Mouse (Mus musculus): ENCODE results near the gene Rnf115.
"Not testable (repeated sequence)": the region's sequence is repeated elsewhere in the genome, so short reads cannot be mapped to it uniquely, and the experiment has no call there.

Rnf115 gene

DNA sequence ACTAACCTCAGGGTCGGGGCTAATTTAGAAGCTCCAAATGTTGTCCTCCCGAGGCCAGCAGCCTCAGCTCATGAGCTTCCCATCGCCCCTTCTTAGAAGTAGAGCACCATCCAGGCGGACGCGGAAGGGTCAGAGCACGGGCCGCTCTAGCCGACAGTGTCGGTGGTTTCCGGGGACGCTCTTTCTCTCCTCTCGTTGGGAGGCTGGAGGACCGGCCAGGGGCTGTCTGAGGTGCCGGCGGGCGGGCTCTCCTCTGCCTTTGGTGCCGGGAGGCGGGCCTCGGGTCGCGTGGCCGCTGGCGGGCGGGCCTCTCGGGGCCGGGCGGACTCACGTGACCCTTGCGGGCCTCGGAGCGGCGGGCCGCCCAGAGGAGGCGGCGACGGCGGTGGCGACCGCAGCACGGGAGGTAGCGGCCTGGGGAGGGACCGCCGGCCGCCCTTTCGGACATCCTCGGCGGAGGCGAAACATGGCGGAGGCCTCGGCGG is at the start of gene Rnf115, which contains the start of gene Polr3c:
Rnf115 (plus strand) TSS at position 322 of the 485 bp plus-strand sequence.
Polr3c (minus strand) TSS at position 286 of the 485 bp plus-strand sequence.
- peak; percentile 89 to 94 for DNase-seq (ENCODE audit: low spot score in 2 of 2)

DNA sequence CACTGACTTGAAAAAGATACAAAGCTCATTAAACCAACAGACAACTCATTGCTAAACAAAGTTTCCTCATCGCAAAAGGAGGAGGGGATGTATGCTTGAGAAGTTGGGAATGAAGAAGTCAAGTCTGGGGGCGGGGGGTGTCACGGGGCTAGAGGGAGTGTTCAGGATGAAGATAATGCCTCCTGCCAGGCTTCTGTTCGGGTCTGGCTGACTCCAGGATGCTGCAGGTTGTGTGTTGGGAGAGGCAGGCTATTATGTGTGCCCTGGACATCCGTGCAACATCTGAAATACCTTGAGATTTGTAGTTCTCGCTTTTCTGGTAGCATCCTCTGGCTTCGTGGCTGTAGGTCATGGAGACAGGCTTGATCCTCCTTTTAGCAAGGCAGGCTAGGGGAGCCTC is 49.0 kb upstream of the Rnf115 start:
- DNase-seq (ENCODE audit: low spot score in 2 of 2), result no peak

DNA sequence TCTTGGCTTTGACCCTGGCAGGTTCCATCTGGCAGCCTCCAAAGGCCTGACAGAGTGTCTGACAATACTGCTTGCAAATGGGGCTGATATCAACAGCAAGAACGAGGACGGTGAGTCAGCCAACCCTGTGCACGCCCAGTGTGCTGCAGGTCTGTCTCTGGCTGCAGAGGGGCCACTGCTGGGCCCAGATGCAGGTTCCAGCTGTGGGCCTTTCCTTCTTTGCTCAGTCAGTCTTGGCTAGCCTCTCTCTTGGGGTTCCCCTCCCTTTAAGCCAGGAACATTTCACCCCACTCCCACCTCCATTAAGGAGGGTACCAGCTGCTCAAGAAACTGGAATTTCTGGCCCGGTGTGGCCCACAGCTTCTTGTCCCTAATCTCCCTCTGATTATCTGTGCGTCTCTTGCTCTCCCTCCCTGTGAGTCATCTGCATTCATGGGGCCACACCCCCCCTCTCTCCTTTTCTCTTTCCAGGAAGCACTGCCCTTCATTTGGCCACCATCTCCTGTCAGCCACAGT is 48.2 kb upstream of the Rnf115 start:
- DNase-seq (ENCODE audit: low spot score in 2 of 2), result no peak

DNA sequence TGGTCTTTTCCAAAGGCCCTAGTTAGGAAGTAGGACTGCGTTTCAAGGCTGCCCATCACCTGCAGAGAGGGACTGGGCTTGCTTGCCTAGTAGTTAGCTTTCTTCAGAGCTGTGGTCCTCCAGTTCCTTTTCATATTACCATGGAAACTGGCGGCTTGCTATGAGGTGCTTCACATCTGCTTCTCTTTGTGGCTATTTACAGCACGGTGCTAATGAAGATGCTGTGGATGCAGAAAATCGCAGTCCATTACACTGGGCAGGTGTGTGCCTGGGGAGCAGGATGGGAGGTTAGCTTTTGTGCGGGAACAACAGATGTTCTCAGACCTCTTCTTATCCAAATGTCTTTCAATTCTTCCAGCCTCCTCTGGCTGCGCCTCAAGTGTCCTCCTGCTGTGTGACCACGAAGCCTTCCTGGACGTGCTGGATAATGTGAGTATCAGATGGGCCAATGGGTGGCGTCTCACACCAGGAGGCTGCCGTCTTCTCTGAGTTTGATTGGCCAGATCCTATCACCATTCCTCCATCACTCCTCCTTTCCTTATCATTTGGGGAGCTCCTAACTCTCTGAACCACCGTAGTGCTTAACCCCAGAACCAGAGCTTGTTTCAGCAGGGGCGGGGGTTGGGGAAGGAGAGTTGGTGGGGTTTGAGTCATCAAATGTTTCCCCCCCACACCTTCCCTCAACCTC is 47.1 kb upstream of the Rnf115 start:
- DNase-seq (ENCODE audit: low spot score in 2 of 2), result no peak

DNA sequence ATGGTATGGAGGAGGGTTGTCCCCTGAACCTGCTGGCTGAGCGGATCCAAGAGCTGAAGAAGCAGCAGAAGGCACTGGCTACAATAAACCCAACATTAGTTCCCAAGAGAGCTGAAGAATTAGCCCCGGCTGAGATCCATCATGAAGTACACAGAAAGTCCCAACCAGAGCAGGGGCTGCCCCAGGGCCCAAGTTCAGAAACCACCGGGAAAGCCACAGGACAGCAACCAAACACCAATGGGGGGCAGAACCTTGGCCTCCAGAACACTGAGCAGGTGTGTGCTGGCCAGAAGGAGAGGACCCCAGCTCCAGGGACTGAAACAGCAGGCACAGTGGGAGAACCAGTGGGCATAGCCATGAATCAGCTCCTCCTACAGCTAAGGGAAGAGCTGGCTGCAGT is 44.0 kb upstream of the Rnf115 start:
- no peak for DNase-seq (ENCODE audit: low spot score in 2 of 2)

DNA sequence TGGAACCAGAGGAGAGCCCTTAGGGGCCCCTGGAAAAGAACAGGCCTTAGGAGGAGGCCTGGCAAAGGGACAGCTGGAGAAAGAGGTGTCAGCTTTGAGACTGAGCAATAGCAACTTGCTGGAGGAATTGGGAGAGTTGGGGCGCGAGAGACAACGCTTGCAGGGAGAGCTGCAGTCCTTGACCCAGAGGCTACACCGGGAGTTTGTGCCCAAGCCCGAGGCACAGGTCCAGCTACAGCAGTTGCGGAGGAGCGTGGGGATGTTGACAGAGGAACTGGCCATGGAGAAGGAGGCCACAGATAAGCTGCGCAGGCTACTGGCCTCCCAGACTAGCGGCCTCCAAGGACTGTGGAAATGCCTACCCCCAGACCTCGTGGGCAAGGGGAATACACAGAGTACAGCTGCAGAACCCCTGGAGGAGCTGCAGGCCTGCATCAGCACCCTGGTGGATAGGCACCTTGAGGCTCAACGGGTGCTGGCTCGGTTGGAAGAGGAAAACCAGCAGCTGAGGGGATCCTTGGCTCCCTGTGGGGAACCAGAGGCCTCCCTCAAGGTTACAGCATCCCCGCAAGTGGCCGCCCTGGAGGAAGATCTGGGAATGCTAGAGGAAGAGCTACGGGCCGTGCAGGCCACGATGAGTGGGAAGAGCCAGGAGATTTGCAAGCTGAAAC is 43.2 kb upstream of the Rnf115 start:
- no peak for DNase-seq (ENCODE audit: low spot score in 2 of 2)

DNA sequence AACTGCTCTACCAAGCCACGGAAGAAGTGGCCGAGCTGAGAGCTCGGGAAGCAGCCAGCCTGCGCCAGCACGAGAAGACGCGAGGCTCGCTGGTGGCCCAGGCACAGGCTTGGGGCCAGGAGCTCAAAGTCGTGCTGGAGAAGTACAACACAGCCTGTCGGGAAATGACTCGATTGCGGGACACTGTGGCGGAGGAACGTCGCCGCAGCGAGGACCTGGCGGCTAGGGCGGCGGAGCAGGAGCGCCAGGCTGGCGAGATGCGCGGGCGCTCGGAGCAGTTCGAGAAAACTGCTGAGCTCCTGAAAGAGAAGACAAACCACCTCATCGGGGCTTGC is 42.7 kb upstream of the Rnf115 start:
- no peak for DNase-seq (ENCODE audit: low spot score in 2 of 2)

DNA sequence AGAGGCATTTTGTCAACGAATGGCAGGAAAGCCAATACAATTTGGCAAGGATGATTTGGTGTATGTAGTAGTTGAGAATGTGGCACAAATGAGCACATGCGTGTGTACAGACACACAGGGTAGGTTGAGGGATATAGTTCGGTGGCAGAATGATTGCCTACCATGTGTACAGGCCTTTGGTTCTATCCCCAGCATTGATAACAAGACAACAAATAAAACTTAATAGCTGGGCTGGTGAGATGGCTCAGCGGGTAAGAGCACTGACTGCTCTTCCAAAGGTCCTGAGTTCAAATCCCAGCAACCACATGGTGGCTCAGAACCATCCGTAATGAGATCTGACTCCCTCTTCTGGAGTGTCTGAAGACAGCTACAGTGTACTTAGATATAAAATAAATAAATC is 41.4 kb upstream of the Rnf115 start:
- not testable (repeated sequence) for DNase-seq (ENCODE audit: low spot score in 2 of 2)

DNA sequence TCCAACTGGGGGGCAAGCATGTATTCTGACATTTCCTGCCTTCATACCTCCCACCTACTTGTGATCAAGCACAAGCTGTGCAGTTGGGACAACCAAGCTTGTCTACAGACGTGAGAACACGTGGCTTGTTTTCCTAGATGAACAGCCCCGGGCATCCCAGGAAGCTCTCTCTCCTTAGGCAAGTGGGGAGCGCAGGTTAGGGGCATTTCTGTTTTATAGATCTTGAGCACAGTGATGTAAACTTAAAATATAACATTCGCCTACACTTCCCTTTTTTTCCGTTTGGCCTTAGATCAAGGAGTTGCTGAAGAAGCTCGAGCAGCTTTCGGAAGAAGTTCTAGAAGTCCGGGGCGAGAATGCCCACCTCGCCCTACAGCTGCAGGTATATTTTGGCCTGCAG is 38.6 kb upstream of the Rnf115 start:
- DNase-seq (ENCODE audit: low spot score in 2 of 2), result no peak

DNA sequence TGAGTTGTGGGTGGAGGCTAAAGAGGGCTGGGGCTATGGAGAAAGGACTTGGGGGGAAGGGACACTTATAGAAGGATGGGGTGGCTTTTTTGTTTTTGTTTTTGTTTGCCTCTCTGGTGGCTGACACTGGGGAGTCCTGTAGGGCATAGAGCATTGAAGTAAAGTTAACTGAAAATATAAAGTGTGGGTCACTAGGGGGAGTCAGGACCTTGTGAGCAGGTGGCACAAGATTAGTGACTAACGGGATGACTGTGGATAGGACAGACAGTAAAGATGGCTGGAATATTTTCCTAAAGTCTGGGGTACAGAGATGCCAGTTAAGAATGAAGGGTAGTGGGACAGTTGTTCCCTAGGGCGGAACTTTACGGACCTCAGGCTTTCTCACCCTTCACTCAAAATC is 37.2 kb upstream of the Rnf115 start:
- no peak for DNase-seq (ENCODE audit: low spot score in 2 of 2)

DNA sequence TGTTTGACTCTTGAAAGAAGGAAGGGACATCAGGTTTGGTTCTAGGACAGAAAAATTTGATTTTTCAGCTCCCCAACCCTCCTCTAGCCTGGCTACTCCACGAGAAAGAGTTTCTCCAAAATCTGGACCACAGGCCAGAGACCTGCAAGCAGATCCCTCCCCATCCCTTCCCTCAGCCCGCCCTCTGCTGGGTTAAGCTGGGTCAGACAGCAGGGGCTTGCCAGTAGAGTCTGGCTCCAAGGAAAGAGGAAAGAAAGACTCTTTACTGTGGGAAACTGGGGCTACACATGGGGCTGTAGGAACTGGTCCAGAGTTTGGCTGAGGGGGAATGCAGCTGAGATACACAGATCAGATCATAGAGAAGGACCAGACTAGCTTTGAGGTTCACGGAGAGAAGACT is 35.0 kb upstream of the Rnf115 start:
- DNase-seq (ENCODE audit: low spot score in 2 of 2), result no peak

DNA sequence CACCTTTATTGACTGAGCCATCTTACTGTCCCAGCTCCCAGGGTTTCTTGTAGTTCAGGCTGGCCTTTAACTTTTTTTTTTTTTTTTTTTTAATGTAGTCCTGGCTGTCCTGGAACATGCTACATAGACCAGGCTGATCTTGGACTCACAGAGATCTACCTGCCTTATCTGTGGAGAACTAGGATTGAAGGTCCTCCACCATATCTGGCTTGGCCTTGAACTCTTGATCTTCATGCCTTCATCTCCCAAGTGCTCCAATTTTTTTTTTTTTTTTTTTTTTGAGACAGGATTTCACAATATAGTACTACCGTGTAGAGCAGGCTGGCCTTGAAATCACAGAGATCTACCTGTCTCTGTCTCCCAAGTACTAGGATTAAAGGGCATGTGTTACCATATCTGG is 33.9 kb upstream of the Rnf115 start:
- no peak for DNase-seq (ENCODE audit: low spot score in 2 of 2)

DNA sequence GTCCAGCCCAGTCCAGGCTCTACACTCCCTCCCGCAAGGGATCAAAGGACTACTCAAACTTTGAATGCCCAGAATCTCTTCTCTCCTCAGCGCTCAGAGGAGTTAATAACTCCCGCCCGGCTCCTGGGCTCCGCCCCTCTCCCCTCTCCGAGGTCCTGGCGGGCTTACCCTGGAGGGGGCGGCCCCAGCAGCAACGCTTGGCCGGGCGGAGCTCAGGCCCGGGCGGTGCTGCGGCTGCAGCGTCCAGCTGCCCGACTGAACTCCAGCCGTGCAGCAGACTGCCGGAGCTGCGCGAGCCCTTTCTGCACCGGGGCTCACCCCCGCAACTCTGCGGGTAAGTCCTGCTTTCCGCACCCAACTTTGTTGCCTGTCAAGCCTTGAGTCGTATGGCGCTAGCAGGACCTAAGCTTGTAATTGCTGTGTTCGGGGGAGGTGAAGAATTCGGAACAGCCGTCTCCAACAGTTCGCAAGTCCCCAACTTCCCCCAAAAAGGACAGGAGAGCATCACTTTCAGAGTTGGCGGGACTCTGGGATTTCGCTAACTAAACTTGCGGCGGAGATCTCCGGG is 31.2 kb upstream of the Rnf115 start, which contains the start of gene Pias3:
Pias3 (plus strand) TSS at position 187 of the 568 bp plus-strand sequence.
- peak in 1 of 2 experiments; percentile 66 for DNase-seq (ENCODE audit: low spot score in 2 of 2)

DNA sequence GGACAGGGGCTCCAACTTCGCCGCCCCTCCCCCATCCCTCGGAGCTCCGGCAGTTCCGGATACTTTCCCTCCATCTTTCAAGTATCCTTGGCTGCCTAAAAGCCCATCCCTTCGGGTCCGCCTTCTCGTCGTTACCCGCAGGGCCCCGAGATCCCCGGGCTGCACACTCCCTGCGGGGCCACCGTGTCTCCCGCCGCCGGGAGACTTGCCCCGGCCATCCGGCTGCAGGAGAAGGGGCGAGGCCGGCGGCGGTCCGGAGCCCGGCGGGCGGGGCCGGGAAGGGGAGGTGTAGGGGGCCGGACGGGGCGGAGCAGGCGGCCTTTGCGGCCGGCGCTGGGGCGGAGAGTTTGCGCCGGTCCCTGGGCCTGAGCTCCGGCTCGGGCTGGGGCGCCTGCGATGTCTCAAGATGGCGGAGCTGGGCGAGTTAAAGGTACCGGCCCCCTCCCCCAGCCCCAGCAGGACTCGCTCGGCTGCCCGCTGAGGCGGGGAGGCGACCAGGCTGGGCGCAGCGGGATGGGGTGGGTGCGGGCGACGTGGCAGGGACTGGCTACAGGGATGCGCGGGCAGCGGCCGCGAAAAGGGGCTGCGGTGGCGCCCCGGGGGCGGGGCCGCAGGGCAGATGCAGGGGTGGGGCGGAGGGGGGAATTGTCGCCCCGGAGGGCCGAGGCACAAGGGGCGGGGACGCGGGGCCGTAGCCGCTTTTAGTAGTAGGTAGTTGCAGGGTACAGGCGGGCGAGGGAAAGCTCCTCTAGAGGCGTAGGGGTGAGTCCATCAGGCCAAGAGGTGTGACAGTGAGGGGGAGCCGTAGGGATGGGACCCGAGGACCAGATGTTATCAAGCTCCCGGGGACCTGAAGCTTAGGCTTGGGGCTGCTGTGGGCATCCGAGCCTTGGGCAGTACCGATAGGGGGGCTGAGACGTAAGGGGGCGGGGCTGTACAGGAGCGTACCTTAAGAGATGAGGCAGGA is 30.4 kb upstream of the Rnf115 start:
- DNase-seq (ENCODE audit: low spot score in 2 of 2), result peak; percentile 71 to 81

DNA sequence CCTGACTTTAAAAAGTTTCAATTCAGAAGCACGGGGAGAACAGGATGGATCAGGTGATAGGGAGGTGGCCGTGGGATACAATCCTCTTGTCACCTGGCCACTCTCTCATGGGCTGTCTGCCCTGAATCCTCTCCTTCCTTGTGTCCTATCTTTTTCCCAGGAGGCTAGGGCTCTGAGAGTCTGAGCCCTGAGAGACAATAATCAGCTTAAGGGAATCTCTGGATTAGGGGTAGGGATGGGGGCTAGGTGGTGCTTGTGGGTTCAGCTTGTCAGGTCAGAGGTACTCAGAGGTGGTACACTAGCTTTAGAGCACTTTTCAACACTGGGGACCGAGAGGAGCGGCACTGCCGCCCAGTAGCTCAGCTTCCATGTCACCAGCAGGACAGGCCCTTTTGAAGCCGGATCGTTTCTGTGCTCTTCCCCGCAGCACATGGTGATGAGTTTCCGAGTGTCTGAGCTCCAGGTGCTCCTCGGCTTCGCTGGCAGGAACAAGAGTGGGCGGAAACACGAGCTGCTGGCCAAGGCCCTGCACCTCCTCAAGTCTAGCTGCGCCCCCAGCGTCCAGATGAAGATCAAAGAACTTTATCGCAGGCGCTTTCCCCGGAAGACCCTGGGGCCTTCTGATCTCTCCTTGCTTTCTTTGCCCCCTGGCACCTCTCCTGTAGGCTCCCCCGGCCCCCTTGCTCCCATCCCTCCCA is 28.3 kb upstream of the Rnf115 start:
- DNase-seq (ENCODE audit: low spot score in 2 of 2), result no peak

DNA sequence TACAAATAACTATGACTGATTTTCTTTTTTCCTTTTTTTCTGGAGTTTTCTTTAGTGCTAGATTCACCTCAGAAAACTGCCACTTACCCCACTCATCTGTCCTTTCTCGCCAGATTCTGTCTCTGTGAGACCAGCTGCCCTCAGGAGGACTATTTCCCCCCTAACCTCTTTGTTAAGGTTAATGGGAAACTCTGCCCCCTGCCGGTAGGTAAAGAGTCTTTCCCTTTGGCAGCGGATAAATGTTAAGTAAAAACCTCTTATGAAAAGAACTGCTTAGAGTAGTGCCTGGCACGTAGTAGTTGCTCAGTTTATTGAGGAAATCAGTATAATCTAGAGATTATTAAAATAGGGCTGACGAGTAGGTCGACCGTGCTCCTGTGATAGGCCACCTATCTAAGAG is 27.1 kb upstream of the Rnf115 start:
- DNase-seq (ENCODE audit: low spot score in 2 of 2), result no peak

DNA sequence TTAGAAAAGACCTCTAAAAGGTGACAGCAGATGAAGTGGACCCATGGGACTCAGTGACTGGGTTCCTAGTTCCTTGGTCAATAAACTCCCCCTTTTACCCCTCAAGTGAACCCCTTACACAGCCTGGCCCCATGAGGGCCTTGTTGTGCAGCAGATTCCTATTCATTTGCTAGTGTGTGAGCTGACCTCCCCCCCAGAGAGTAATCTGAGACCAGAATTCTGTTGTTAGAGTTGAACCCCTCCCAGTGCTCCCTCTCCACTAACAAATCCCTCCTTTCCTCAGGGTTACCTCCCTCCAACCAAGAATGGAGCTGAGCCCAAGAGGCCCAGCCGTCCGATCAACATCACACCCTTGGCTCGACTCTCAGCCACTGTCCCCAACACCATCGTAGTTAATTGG is 26.5 kb upstream of the Rnf115 start:
- no peak for DNase-seq (ENCODE audit: low spot score in 2 of 2)

DNA sequence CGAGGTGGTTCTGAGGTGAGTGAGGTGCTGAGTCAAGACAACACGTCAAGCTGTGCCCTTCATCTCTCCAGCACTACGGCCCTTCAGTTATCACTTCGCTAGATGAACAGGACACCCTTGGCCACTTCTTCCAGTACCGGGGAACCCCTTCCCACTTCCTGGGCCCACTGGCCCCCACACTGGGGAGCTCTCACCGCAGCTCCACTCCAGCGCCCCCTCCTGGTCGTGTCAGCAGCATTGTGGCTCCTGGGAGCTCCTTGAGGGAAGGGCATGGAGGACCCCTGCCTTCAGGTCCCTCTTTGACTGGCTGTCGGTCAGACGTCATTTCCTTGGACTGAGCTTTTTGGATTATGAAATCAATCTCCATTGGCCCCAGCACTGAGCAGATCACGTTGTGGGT is 22.7 kb upstream of the Rnf115 start:
- no peak for DNase-seq (ENCODE audit: low spot score in 2 of 2)

DNA sequence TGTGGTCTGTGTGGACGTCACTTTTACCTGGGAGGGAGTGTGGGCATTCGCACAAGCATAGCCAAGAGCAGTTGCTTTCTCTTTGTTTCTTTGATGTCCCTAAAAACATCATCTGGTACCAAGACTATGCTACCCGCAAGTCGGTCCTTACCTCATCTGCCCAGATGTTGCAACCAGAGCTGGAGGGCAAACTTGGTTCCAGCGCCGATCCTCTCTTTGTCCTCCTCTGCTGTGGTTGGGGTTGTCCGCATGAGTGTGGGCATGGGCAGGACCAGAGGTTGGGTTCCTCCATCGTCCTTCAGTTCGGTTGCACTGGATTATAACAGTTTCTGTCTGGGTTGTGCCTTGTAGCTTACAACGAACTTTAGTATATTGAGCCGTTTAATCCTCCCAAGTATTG is 21.2 kb upstream of the Rnf115 start:
- DNase-seq (ENCODE audit: low spot score in 2 of 2), result no peak

DNA sequence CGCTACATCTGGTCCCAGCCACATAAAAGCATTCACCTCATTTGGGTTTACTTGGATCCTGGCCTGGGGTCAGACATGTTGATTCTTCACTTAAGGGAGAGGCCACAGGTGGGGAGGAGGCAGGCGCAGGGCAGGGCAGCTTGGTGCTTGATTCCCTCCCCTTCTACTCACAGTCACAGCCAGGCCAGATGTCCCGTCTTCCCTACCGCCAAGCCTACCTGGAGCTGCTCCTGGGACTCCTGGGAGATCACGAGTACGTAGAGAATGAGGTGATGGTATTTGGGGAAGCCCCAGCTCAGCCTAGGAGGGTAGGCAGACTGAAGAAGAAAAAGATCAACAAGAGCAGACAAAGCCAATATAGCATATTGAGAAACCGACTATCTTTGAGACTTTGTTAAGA is 20.5 kb upstream of the Rnf115 start:
- DNase-seq (ENCODE audit: low spot score in 2 of 2), result no peak
